Mouse (Mus musculus) kidney, postnatal 0 days (tissue): ENCODE measurements at regions not wholly inside any gene's neighbourhood (a gene's known extent, or its start where the extent isn't known, plus 50 kb on each side); places are given as distances from the start of the nearest gene placed in this dataset.

Source experiments
- ATAC-seq: fragments of 200-750 bp; cut with Nextera tagmentation; replicated peaks from 2 replicates; pipeline ENCODE4 v1.8.0; 2017; ENCODE audit warnings: low read depth, moderate number of reproducible peaks, moderate TSS enrichment, moderate library complexity; ENCODE audit not compliant: low FRiP score
- DNase-seq: peaks from one replicate; pipeline ENCODE4 v3.0.0-alpha.2; 2016; ENCODE audit warnings: low spot score
- H3K27ac ChIP-seq: fragments of 300-500 bp; sonication (generic); 2 replicates; pipeline ENCODE4 v1.5.1; 2014; ENCODE audit warnings: mild to moderate bottlenecking
- H3K27me3 ChIP-seq: fragments of 300-500 bp; sonication (generic); 2 replicates; pipeline ENCODE4 v1.6.1; 2014; ENCODE audit warnings: low read length, mixed read lengths; ENCODE audit not compliant: insufficient read depth
- H3K36me3 ChIP-seq: fragments of 300-500 bp; sonication (generic); 2 replicates; pipeline ENCODE4 v1.6.1; 2014; ENCODE audit warnings: low read length, mixed read lengths; ENCODE audit not compliant: insufficient read depth
- H3K4me1 ChIP-seq: fragments of 300-500 bp; sonication (generic); replicated peaks from 2 replicates; pipeline ENCODE4 v1.6.1; 2014; ENCODE audit warnings: antibody characterized with exemption, low read length, mixed read lengths; ENCODE audit not compliant: insufficient read depth
- H3K4me2 ChIP-seq: fragments of 300-500 bp; sonication (generic); 2 replicates; pipeline ENCODE4 v1.6.1; 2014; ENCODE audit warnings: mild to moderate bottlenecking, low read length, moderate library complexity, mixed read lengths
- H3K4me3 ChIP-seq: fragments of 300-500 bp; sonication (generic); replicated peaks from 2 replicates; pipeline ENCODE4 v1.5.1; 2014; ENCODE audit warnings: low read depth, low read length
- H3K9ac ChIP-seq: fragments of 300-500 bp; sonication (generic); 2 replicates; pipeline ENCODE4 v1.6.1; 2014; ENCODE audit warnings: low read depth, low read length
- H3K9me3 ChIP-seq: fragments of 300-500 bp; sonication (generic); replicated peaks from 2 replicates; pipeline ENCODE4 v1.6.1; 2016; ENCODE audit warnings: low read length, inconsistent platforms, mixed read lengths
- CTCF ChIP-seq: IDR thresholded peaks from 2 replicates; pipeline ENCODE4 v1.5.1; 2016; ENCODE audit warnings: antibody characterized with exemption, low read depth, mild to moderate bottlenecking, moderate library complexity
- WGBS: fragments of 180-500 bp; shearing (Covaris S2); extraction: QIAGEN DNeasy Blood & Tissue Kit; methylation state at CpG from one replicate; pipeline ENCODE4 v1.1.7; 2014; 5-methylcytosine and 5-hydroxymethylcytosine counted together

DNA sequence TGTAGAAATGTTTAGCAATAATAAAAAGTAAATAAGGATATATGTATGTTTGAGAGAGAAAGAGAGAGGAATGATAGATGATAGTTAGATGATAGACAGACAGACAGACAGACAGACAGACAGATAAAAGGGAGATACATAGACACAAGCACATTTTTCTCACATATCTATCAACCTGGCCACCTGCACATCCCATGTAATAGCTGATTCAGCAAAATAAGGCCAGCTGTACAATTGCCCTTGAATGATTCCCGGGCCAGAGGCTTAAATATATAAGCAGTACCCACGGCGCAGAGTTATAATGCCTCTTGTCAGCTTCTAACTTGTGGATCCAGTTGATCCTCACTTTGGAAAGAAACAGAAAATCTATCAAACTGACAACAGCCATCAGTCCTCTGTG, 178.5 kb downstream of the Tmem114 start:
- no peaks in the 10 kb centered on the region for H3K9me3 ChIP-seq
- 89% methylated on average over 3 of the region's 3 CpGs for WGBS
- no peaks in the 10 kb centered on the region for H3K4me1 ChIP-seq
- no peaks in the 10 kb centered on the region for H3K27me3 ChIP-seq
- no peak overlapping the region for H3K4me2 ChIP-seq
- no peaks in the 10 kb centered on the region for H3K36me3 ChIP-seq
- no peak for ATAC-seq
- no peak for DNase-seq
- no peak overlapping the region for H3K4me3 ChIP-seq
- no peak for TF ChIP-seq CTCF
- H3K9ac ChIP-seq: no peak overlapping the region
- H3K27ac ChIP-seq: no peak overlapping the region

DNA sequence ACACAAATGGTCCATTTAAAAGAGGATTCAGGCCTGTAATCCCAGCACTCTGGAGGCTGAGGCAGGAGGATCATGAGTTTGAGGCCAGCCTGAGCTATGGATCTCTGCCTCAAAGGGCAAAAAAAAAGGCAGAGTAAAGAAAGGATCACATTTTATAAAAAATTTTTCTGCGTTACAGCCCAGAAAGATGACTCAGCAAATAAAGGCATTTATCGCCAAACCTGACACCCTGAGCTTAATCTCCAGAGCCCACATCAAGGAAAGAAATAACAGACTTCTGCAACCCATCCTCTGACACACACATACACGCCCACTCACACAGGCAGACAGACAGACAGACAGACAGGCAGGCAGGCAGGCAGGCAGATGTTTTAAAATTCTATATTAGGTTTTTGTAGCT, 179.3 kb downstream of the Tmem114 start:
- Histone ChIP-seq H3K27me3 (no peaks in the 10 kb centered on the region), H3K36me3 (no peaks in the 10 kb centered on the region), H3K4me1 (no peaks in the 10 kb centered on the region), H3K9ac (no peak overlapping the region), H3K9me3 (no peaks in the 10 kb centered on the region), H3K4me3 (no peak overlapping the region), H3K27ac (no peak overlapping the region), H3K4me2 (no peak overlapping the region)
- ATAC-seq (no peak), DNase-seq (no peak)
- no peak for TF ChIP-seq CTCF
- WGBS: 86% methylated on average over 3 of the region's 3 CpGs

DNA sequence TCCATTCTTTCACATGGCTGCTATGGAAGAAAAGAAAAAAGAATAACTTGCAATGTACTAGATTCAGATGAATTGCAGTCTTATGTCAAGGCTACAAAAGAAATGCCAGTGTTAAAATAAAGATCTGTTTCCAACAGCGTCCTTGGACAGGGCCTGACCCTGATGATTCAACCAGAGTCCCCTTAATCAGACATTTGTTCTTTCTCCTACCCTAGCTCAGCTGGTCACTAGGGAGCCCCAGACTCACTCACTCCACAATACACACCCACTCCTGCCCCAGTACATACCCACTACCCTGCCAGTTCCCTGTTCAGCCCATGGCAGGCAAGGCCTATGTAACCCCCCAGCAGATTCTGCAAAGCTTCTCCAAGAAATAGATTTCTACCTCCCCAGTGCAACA, 190.6 kb downstream of the Tmem114 start:
- H3K27ac ChIP-seq: no peak overlapping the region
- no peak for DNase-seq
- WGBS: 59% methylated on average over 1 of the region's 1 CpGs
- no peak overlapping the region for H3K4me2 ChIP-seq
- H3K9ac ChIP-seq: no peak overlapping the region
- H3K4me3 ChIP-seq: no peak overlapping the region
- no peaks in the 10 kb centered on the region for H3K9me3 ChIP-seq
- TF ChIP-seq CTCF: no peak
- no peaks in the 10 kb centered on the region for H3K36me3 ChIP-seq
- no peak for ATAC-seq
- H3K27me3 ChIP-seq: no peaks in the 10 kb centered on the region
- H3K4me1 ChIP-seq: no peaks in the 10 kb centered on the region

DNA sequence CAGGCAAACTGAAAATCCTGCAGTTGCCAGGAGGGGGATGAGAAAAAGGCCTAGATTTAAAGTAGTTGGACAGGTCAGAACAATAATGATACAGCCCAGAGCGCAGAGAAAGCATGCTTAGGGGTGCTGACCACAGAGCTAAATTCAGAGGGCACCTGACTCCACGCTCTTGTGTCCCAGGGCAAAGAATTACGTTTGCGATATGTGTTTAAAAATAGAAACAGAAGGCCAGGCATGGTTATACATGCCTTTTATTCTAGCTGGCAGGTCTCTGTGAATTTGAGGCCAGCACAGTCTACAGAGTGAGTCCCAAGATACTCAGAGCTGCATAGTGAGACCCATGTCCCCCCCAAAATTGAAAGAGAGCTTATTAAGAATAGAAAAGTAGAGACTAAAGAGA, 192.9 kb downstream of the Tmem114 start:
- no peak overlapping the region for H3K27ac ChIP-seq
- H3K4me2 ChIP-seq: no peak overlapping the region
- H3K4me3 ChIP-seq: no peak overlapping the region
- no peaks in the 10 kb centered on the region for H3K27me3 ChIP-seq
- ATAC-seq (no peak), DNase-seq (no peak)
- 66% methylated on average over 4 of the region's 4 CpGs for WGBS
- TF ChIP-seq CTCF: no peak
- no peaks in the 10 kb centered on the region for H3K36me3 ChIP-seq
- no peak overlapping the region for H3K9ac ChIP-seq
- no peaks in the 10 kb centered on the region for H3K4me1 ChIP-seq
- no peaks in the 10 kb centered on the region for H3K9me3 ChIP-seq

DNA sequence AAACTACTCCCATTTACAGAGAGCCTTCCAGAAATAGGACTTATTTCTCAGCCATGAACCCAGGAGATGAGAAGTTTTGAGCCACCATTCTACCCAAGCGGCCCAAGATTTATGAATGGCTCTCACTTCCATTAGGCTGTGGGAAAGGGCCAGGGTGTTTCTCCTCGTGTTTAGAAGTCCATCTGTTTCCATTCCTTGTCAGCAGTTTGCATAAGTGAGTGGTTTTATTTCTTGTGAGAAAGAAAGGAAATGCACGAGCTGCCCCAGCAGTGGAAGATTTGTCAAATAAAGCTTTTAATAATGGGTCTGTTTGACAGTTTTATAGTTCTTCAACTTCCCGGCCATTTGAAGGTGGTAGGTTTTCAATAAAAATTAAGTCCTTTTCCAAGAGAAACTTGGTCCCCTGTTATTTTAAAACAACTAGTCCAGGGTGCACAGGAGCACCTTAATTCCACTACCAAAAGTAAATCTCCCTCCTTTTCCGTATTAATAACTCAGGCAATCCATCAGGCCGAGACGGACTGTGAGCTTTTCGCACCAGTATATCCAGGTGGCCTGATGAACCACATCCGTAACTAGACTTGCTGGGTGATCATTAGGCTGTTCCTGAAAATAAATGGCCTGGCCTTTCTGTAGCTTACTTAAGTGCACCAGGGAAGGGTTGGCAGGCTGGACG, 201.2 kb downstream of the Tmem114 start:
- Histone ChIP-seq H3K27me3 (no peaks in the 10 kb centered on the region), H3K27ac (no peak overlapping the region), H3K9me3 (no peaks in the 10 kb centered on the region), H3K4me1 (no peaks in the 10 kb centered on the region), H3K36me3 (no peaks in the 10 kb centered on the region), H3K9ac (no peak overlapping the region), H3K4me2 (no peak overlapping the region), H3K4me3 (no peak overlapping the region)
- WGBS: 14% methylated on average over 10 of the region's 10 CpGs
- ATAC-seq (no peak), DNase-seq (peak; percentile 83)
- no peak for TF ChIP-seq CTCF

DNA sequence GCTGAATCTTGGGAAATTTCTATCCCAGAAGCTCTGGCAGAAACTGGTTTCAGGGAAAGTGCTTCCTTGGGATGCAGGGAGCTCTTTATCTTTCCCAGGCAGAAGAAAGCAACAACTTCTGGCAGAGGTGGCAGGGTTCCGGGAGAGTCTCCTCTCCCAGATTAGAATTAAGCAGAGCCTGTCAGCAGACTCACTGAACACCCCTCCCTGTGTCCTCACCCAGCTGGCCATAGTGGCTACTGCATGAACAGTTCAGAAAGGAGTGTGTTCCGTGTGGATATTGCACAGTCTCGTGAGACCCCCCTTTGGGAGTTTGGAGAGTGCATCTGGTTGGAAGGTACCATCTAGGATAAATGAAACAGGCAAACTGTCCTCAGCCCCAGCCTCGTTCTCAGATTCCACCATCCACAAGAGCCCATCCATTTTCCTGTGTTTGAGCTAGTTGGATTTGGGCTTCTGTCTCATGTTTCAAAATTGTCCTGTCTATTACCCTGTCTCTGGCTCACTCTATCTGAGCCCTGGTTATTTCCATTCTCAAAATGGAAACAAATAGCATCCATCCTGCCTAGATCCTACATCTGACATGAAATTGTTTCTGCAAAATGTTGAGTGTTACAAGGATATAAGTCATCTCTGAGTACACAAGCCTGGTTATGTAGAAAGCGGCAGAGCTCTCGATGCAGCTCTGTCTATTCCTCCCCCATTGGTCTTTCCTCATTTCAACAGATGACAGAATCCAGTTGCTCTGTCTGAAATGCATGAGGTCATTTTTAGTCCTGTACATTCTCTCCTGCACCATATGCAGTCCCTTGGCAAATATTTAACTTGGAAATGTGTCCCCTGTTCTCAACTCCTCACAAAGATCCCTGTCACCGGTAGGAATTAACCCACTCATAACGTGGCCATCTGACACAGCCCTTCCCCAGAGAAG, 216.4 kb downstream of the Tmem114 start:
- no peak overlapping the region for H3K9ac ChIP-seq
- H3K9me3 ChIP-seq: no peaks in the 10 kb centered on the region
- TF ChIP-seq CTCF: no peak
- H3K36me3 ChIP-seq: no peaks in the 10 kb centered on the region
- DNase-seq (peak; percentile 9), ATAC-seq (no peak)
- 61% methylated on average over 8 of the region's 8 CpGs for WGBS
- no peak overlapping the region for H3K27ac ChIP-seq
- no peaks in the 10 kb centered on the region for H3K4me1 ChIP-seq
- H3K4me3 ChIP-seq: no peak overlapping the region
- H3K27me3 ChIP-seq: no peaks in the 10 kb centered on the region
- no peak overlapping the region for H3K4me2 ChIP-seq
